ENCODE assay signal across 11 mouse cellular contexts in the genomic region with DNA sequence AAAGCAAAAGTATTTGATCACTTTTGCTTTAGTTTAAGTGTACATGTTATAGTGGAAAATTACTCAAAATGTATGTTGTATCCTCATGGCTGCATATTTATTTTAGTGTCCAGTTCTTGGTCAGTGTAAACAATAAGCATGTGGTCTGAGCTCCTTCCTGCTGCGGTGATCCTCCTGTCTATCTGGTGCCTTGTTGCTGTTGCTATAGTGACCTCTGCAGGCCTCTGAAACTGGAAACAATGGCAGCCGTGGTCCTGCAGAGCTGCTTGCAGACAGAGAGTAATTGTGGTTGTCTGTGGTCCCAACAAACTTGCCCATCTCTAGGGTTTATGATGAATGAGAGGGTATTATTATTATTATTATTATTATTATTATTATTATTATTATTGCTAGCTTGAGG.
DNase-seq lines count a peak whose midpoint lies in the region; ATAC-seq and TF ChIP-seq lines count a peak whose summit lies in the region.
"Had no signal": no experiment of that assay in that cellular context is flagged by ENCODE, and none has a peak within 500 bp of the region (broad histone marks: within the 10 kb centered on the region; RNA-seq: fewer than 3 reads in every experiment).

No protein-coding gene starts in this region.

- no peak for TF ChIP-seq CTCF in forebrain, postnatal 0 days (IDR thresholded peaks at IDR 0.05; ENCODE audit: low read depth)
- 0 out of 2 replicates have a peak, but pooled peaks have one; percentile 5 for TF ChIP-seq CTCF in liver, embryonic 14.5 days (IDR thresholded peaks at IDR 0.05; ENCODE audit: low read depth)

- H3K4me3 ChIP-seq in forebrain, postnatal 0 days (ENCODE audit: low read depth, low read length), result no peak overlapping the region
- no peak overlapping the region for H3K4me3 ChIP-seq in liver, embryonic 14.5 days (ENCODE audit: insufficient read depth in 1 of 2, low read depth in 2 of 2, low read length in 2 of 2)
- H3K4me3 ChIP-seq: embryonic facial prominence, embryonic 15.5 days; myocyte had no signal

- no peak for TF ChIP-seq EP300 in liver, embryonic 14.5 days (IDR thresholded peaks at IDR 0.05; ENCODE audit: low read depth)

- no peak overlapping the region for H3K27ac ChIP-seq in forebrain, postnatal 0 days (ENCODE audit: low read depth, low read length)
- no peak overlapping the region for H3K27ac ChIP-seq in liver, embryonic 14.5 days
- H3K27ac ChIP-seq: embryonic facial prominence, embryonic 15.5 days had no signal

- peak; percentile 0 for DNase-seq in adrenal gland, postnatal 36 days
- DNase-seq in adrenal gland, adult 2 months, result no peak
- DNase-seq in 416B (ENCODE audit: low read depth), result peak; percentile 11
- DNase-seq in forebrain, postnatal 0 days, result peak; percentile 1
- DNase-seq in liver, embryonic 14.5 days (ENCODE audit: low read depth in 3 of 3, low spot score in 3 of 3), result no peak
- no peak for DNase-seq in urinary bladder, postnatal 36 days (ENCODE audit: low spot score in 2 of 2)
- DNase-seq in spleen, postnatal 10 days (ENCODE audit: low spot score in 2 of 2), result no peak
- DNase-seq: layer of hippocampus, adult 9-11 months had no signal

- H3K9me3 ChIP-seq in forebrain, postnatal 0 days (ENCODE audit: low read length), result 0 out of 2 replicates have a peak, but pooled peaks cover 5% of the 10 kb centered on the region
- H3K9me3 ChIP-seq in liver, embryonic 14.5 days (ENCODE audit: control insufficient read depth, low read length), result no peaks in the 10 kb centered on the region
- H3K9me3 ChIP-seq: embryonic facial prominence, embryonic 15.5 days had no signal

- ATAC-seq in forebrain, postnatal 0 days, result no peak
- ATAC-seq in liver, embryonic 14.5 days (ENCODE audit: insufficient read depth), result no peak
- no peak for ATAC-seq in megakaryocyte progenitor cell, adult 5-6 weeks (replicated peaks; ENCODE audit: poor library complexity)

- H3K27me3 ChIP-seq in forebrain, postnatal 0 days (ENCODE audit: insufficient read depth, low read length), result no peaks in the 10 kb centered on the region
- no peaks in the 10 kb centered on the region for H3K27me3 ChIP-seq in liver, embryonic 14.5 days (ENCODE audit: control insufficient read depth, insufficient read depth, low read length)
- H3K27me3 ChIP-seq: embryonic facial prominence, embryonic 15.5 days had no signal

- H3K4me2 ChIP-seq in forebrain, postnatal 0 days (ENCODE audit: low read depth), result no peak overlapping the region
- H3K4me2 ChIP-seq in liver, embryonic 14.5 days (ENCODE audit: low read depth), result no peak overlapping the region
- H3K4me2 ChIP-seq: embryonic facial prominence, embryonic 15.5 days had no signal

- no peaks in the 10 kb centered on the region for H3K36me3 ChIP-seq in forebrain, postnatal 0 days (ENCODE audit: insufficient read depth)
- H3K36me3 ChIP-seq in liver, embryonic 14.5 days (replicated peaks; ENCODE audit: control insufficient read depth, insufficient read depth, low read depth), result no peaks in the 10 kb centered on the region
- H3K36me3 ChIP-seq: embryonic facial prominence, embryonic 15.5 days had no signal

- 5% methylated on average over 2 of the region's 2 CpGs for WGBS in forebrain, postnatal 0 days
- 10% methylated on average over 2 of the region's 2 CpGs for WGBS in liver, embryonic 14.5 days (ENCODE audit: insufficient replicate concordance)

- no peaks in the 10 kb centered on the region for H3K4me1 ChIP-seq in forebrain, postnatal 0 days (ENCODE audit: insufficient read depth)
- H3K4me1 ChIP-seq in liver, embryonic 14.5 days (replicated peaks; ENCODE audit: control insufficient read depth in 2 of 2, insufficient read depth in 2 of 2, low read length in 1 of 2), result no peaks in the 10 kb centered on the region
- H3K4me1 ChIP-seq: embryonic facial prominence, embryonic 15.5 days had no signal

- H3K9ac ChIP-seq in forebrain, postnatal 0 days, result no peak overlapping the region
- no peak overlapping the region for H3K9ac ChIP-seq in liver, embryonic 14.5 days (replicated peaks)
- H3K9ac ChIP-seq: embryonic facial prominence, embryonic 15.5 days had no signal

Comparison
In these comparisons a context has a peak if more than half of its experiments do, and no peak if none do; other contexts are left out.
1. DNase-seq: peak in adrenal gland, postnatal 36 days (2 of 2), 416B (single experiment) and forebrain, postnatal 0 days (single experiment); none in adrenal gland, adult 2 months (single experiment), liver, embryonic 14.5 days (0 of 3), urinary bladder, postnatal 36 days (0 of 2) and spleen, postnatal 10 days (0 of 2).